Comparison of ENCODE assay signal across 23 mouse cellular contexts in genomic region chr5:23006207-23006606, GRCm38 (mm10).
DNase-seq lines count a peak whose midpoint lies in the region; ATAC-seq lines count a peak whose summit lies in the region.
"Had no signal": no experiment of that assay in that cellular context is flagged by ENCODE, and none has a peak within 500 bp of the region (broad histone marks: within the 10 kb centered on the region; RNA-seq: fewer than 3 reads in every experiment).

No protein-coding gene starts in this region.

- H3K4me2 ChIP-seq in forebrain, embryonic 16.5 days (ENCODE audit: low read length), result no peak overlapping the region
- H3K4me2 ChIP-seq: embryonic facial prominence, embryonic 12.5 days; embryonic facial prominence, embryonic 15.5 days; hindbrain, embryonic 13.5 days; intestine, embryonic 15.5 days had no signal

- no peaks in the 10 kb centered on the region for H3K36me3 ChIP-seq in heart, embryonic 10.5 days
- H3K36me3 ChIP-seq in forebrain, embryonic 16.5 days (ENCODE audit: control insufficient read depth, insufficient read depth), result no peaks in the 10 kb centered on the region
- H3K36me3 ChIP-seq: embryonic facial prominence, embryonic 12.5 days; embryonic facial prominence, embryonic 15.5 days; hindbrain, embryonic 10.5 days; hindbrain, embryonic 13.5 days; intestine, embryonic 15.5 days had no signal

- no peak overlapping the region for H3K27ac ChIP-seq in heart, embryonic 10.5 days
- no peak overlapping the region for H3K27ac ChIP-seq in forebrain, embryonic 16.5 days (ENCODE audit: low read length)
- H3K27ac ChIP-seq: embryonic facial prominence, embryonic 12.5 days; embryonic facial prominence, embryonic 15.5 days; hindbrain, embryonic 10.5 days; hindbrain, embryonic 13.5 days; intestine, embryonic 15.5 days had no signal

- no peak for ATAC-seq in forebrain, embryonic 16.5 days
- ATAC-seq: activated CD4-positive, CD25-positive, alpha-beta regulatory T cell, adult 4 months; forebrain, embryonic 14.5 days; hindbrain, embryonic 16.5 days; intestine, embryonic 15.5 days had no signal

- H3K9me3 ChIP-seq in heart, embryonic 10.5 days, result no peaks in the 10 kb centered on the region
- no peaks in the 10 kb centered on the region for H3K9me3 ChIP-seq in forebrain, embryonic 16.5 days (ENCODE audit: control insufficient read depth, low read length)
- H3K9me3 ChIP-seq: embryonic facial prominence, embryonic 12.5 days; embryonic facial prominence, embryonic 15.5 days; hindbrain, embryonic 10.5 days; hindbrain, embryonic 13.5 days; intestine, embryonic 15.5 days had no signal

- no peaks in the 10 kb centered on the region for H3K4me1 ChIP-seq in heart, embryonic 10.5 days
- peaks cover 8% of the 10 kb centered on the region; the same call in 1 of the 2 replicates for H3K4me1 ChIP-seq in forebrain, embryonic 16.5 days (replicated peaks; ENCODE audit: control insufficient read depth, insufficient read depth, low read length)
- H3K4me1 ChIP-seq: embryonic facial prominence, embryonic 12.5 days; embryonic facial prominence, embryonic 15.5 days; hindbrain, embryonic 10.5 days; intestine, embryonic 15.5 days had no signal

- WGBS in heart, embryonic 10.5 days, result 31% methylated on average over 1 of the region's 1 CpGs
- 60% methylated on average over 1 of the region's 1 CpGs for WGBS in forebrain, embryonic 16.5 days

- no peaks in the 10 kb centered on the region for H3K27me3 ChIP-seq in heart, embryonic 10.5 days (ENCODE audit: insufficient read depth, poor library complexity, severe bottlenecking)
- no peaks in the 10 kb centered on the region for H3K27me3 ChIP-seq in forebrain, embryonic 16.5 days (replicated peaks; ENCODE audit: control insufficient read depth, insufficient read depth, low read length)
- H3K27me3 ChIP-seq: embryonic facial prominence, embryonic 12.5 days; embryonic facial prominence, embryonic 15.5 days; hindbrain, embryonic 13.5 days; intestine, embryonic 15.5 days had no signal

- intact Hi-C loops in heart, postnatal 25 days (cut with DNase I), result no loop called here
- intact Hi-C loops in heart, postnatal 14 days (cut with DNase I), result no loop called here

- no peak overlapping the region for H3K4me3 ChIP-seq in heart, embryonic 10.5 days
- no peak overlapping the region for H3K4me3 ChIP-seq in forebrain, embryonic 16.5 days (replicated peaks; ENCODE audit: low read length)
- H3K4me3 ChIP-seq: embryonic facial prominence, embryonic 12.5 days; embryonic facial prominence, embryonic 15.5 days; hindbrain, embryonic 10.5 days; hindbrain, embryonic 13.5 days; intestine, embryonic 15.5 days had no signal

- DNase-seq in heart, adult 11 months, result peak; percentile 90
- no peak for DNase-seq in heart, postnatal 25 days (ENCODE audit: low spot score)
- DNase-seq in heart, adult 9 months (ENCODE audit: low spot score in 2 of 2), result peak; percentile 19 to 58
- DNase-seq in heart, embryonic 10.5 days (ENCODE audit: low spot score), result no peak
- peak; percentile 9 to 43 for DNase-seq in heart, postnatal 14 days
- DNase-seq in gastrocnemius, postnatal 10 days, result no peak
- DNase-seq: adrenal gland, postnatal 10 days; adrenal gland, postnatal 36 days; cerebellum, adult 18-20 months; cerebellum, adult 9-10 months; cerebellum, postnatal 14 days; gastrocnemius, postnatal 36 days; kidney, adult 11 months; kidney, adult 8-10 months had no signal

- H3K9ac ChIP-seq in forebrain, embryonic 16.5 days (replicated peaks; ENCODE audit: low read depth, low read length), result no peak overlapping the region
- H3K9ac ChIP-seq: embryonic facial prominence, embryonic 12.5 days; embryonic facial prominence, embryonic 15.5 days; hindbrain, embryonic 13.5 days; intestine, embryonic 15.5 days had no signal

Comparison
In these comparisons a context has a peak if more than half of its experiments do, and no peak if none do; other contexts are left out.
1. DNase-seq: peak in heart, adult 11 months (single experiment), heart, adult 9 months (2 of 2) and heart, postnatal 14 days (2 of 2); none in heart, postnatal 25 days (single experiment), heart, embryonic 10.5 days (single experiment) and gastrocnemius, postnatal 10 days (single experiment).